Mouse (Mus musculus): ENCODE measurements at regions not wholly inside any gene's neighbourhood (a gene's known extent, or its start where the extent isn't known, plus 50 kb on each side); places are given as distances from the start of the nearest gene placed in this dataset.

- ATAC-seq (replicated peaks in 1 of 2; ENCODE audit: insufficient read depth in 1 of 2, low FRiP score in 2 of 2, low TSS enrichment in 1 of 2, low read depth in 1 of 2, poor library complexity in 2 of 2, severe bottlenecking in 2 of 2), result no peak
These were observed 236.7 kb downstream of the Opa1 start for GRCm38 (mm10) chr16:29815632-29816337.

DNA sequence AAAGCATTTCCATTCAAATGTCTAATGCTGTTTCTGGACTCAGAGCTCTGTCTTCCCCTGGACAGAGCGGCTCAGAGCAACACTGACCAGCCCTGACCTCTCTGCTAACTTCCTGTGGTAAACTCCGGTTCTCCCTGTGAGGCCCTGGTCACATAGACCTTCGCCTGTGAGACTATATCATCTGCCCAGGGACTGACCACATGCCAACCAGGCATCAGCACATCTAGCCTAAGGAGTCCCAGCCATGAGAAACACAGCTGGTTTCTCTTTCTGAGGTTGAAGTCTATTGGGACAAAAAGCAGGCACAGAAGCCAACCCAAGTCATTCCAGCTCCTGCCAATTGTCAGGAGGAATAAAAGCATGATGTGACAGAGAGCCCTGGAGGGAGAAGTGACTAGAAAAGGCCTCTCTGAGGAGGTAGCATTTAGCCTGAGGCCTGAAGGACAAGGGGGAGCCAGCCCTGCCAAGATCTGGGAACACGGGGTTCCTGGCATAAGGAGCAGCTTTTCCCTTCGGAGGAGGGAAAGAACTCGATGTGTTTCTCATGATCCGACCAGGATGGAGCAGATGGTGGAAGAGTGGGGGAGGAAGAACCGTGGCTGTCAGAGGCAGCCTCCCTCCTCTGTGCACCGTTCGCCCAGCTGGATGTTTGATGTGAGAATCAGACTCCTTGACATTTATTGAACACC, 237.7 kb downstream of the Opa1 start:
- no peak for ATAC-seq (replicated peaks in 1 of 2; ENCODE audit: insufficient read depth in 1 of 2, low FRiP score in 2 of 2, low TSS enrichment in 1 of 2, low read depth in 1 of 2, poor library complexity in 2 of 2, severe bottlenecking in 2 of 2)

DNA sequence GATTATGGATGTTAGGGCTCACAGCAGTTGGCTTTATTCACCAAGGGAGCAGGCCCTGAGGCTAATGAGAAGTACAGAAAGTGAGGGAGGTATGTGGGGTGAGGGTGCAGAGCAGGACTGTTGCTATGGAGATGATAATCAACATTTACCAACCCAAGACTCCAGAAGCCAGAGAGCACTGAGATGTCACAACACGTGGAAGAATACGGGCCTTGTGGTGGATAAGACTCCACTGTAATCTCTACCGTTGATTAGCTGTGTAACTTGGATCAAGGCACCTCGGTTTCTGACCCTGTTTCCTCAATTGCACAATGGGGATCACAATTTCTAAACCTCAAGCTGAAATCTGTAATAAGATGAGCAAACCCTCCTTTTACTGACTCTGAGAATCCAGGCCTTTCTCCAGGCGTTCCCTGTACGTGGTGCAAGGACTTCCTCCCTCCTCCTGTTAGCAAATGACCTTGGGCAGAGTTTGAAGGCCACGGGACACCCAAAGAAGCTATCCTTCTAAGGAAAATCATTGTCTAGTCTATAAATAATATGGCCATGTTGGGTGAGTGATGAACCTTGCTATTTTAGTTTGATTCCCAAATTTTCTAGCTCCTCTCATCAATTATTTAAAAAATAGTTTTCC, 239.8 kb downstream of the Opa1 start:
- no peak for ATAC-seq (replicated peaks in 1 of 2; ENCODE audit: insufficient read depth in 1 of 2, low FRiP score in 2 of 2, low TSS enrichment in 1 of 2, low read depth in 1 of 2, poor library complexity in 2 of 2, severe bottlenecking in 2 of 2)

DNA sequence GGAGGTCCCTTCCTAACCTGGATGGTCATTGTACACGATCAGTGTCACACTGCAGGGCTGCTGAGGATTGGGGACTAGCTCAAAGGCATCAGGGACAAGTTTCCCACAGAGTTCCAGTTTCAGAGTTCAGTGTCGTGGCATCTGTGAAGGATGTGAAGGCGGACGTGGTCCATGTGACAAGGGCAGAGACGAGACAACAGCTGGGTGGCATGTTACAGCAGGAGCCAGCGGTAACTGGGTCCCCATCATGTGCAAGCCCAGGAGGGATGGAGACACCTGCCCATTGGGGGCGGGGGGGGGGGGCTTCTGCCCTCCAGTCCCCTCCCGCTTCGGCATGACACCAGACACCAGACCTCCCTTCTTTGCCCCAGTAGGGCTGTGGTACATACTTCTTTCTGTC, 241.6 kb downstream of the Opa1 start:
- ATAC-seq (replicated peaks in 1 of 2; ENCODE audit: insufficient read depth in 1 of 2, low FRiP score in 2 of 2, low TSS enrichment in 1 of 2, low read depth in 1 of 2, poor library complexity in 2 of 2, severe bottlenecking in 2 of 2), result no peak

GRCm38 (mm10) chr16:29822110-29822509, 242.1 kb upstream of the Hes1 start:
- no peak for ATAC-seq (replicated peaks in 1 of 2; ENCODE audit: insufficient read depth in 1 of 2, low FRiP score in 2 of 2, low TSS enrichment in 1 of 2, low read depth in 1 of 2, poor library complexity in 2 of 2, severe bottlenecking in 2 of 2)

- ATAC-seq (replicated peaks in 1 of 2; ENCODE audit: insufficient read depth in 1 of 2, low FRiP score in 2 of 2, low TSS enrichment in 1 of 2, low read depth in 1 of 2, poor library complexity in 2 of 2, severe bottlenecking in 2 of 2), result no peak
These were observed 241.3 kb upstream of the Hes1 start for GRCm38 (mm10) chr16:29822843-29823401.

DNA sequence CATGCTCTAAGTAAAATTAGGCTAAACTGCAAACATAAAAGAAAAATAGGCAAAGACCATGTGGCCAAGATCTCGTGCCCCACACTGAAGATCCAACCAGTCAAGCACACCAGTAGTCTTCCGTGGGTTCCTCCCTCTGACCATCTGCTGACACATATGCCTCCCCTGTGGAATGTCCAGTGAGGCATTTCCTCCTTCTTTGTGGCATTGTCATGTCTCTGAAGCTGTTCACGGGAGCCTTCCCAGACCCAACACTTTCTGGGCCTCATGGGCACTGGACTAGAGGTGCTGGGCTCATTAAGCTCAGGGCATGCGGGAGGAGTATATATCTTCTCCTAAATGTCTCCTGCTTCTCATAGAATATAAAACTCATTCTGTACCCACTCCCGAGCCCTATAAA, 237.3 kb upstream of the Hes1 start:
- ATAC-seq (replicated peaks in 1 of 2; ENCODE audit: insufficient read depth in 1 of 2, low FRiP score in 2 of 2, low TSS enrichment in 1 of 2, low read depth in 1 of 2, poor library complexity in 2 of 2, severe bottlenecking in 2 of 2), result no peak

- no peak for ATAC-seq (replicated peaks in 1 of 2; ENCODE audit: insufficient read depth in 1 of 2, low FRiP score in 2 of 2, low TSS enrichment in 1 of 2, low read depth in 1 of 2, poor library complexity in 2 of 2, severe bottlenecking in 2 of 2)
These were observed 236.4 kb upstream of the Hes1 start for GRCm38 (mm10) chr16:29827776-29828175.

DNA sequence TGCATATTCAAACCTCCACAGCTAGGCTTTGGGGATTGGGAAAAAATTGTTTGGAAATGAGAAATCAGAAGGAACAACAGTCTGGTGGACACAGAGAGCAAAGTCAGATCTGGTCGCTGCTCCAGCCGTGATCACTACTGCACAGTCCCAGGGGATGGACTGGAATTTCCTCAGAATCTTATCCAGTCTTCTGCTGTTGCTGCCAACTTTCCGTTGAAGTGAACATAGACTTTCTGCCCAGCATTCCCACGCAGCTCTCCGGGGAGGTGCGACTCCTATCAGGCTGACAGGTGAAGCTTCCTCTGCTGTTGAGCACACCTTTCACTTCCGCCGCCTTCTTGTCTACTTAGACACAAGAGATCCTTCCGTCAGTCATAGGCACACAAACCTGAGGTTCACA, 234.7 kb upstream of the Hes1 start:
- no peak for ATAC-seq (replicated peaks in 1 of 2; ENCODE audit: insufficient read depth in 1 of 2, low FRiP score in 2 of 2, low TSS enrichment in 1 of 2, low read depth in 1 of 2, poor library complexity in 2 of 2, severe bottlenecking in 2 of 2)

GRCm38 (mm10) chr16:29830101-29830500, 234.1 kb upstream of the Hes1 start:
- no peak for ATAC-seq (replicated peaks in 1 of 2; ENCODE audit: insufficient read depth in 1 of 2, low FRiP score in 2 of 2, low TSS enrichment in 1 of 2, low read depth in 1 of 2, poor library complexity in 2 of 2, severe bottlenecking in 2 of 2)

DNA sequence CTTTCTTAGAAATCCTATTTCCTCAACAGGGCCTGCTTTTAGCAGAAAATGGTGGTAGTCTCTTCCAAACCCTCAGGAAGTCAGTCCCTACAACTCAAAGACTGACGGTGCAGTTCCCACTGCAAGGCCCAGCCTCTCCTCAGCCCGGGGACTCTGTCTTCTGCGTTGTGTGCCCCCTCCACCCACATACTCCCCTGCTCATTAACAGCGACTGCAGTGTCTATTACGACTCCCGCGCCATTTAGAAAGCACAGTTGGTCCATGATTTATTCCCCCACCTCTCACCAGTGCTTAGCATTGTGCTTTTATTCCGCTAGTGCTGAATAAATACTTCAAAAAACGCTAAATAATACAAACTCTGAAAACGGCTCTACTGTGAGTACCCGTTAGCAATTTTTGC, 230.9 kb upstream of the Hes1 start:
- ATAC-seq (replicated peaks in 1 of 2; ENCODE audit: insufficient read depth in 1 of 2, low FRiP score in 2 of 2, low TSS enrichment in 1 of 2, low read depth in 1 of 2, poor library complexity in 2 of 2, severe bottlenecking in 2 of 2), result no peak

DNA sequence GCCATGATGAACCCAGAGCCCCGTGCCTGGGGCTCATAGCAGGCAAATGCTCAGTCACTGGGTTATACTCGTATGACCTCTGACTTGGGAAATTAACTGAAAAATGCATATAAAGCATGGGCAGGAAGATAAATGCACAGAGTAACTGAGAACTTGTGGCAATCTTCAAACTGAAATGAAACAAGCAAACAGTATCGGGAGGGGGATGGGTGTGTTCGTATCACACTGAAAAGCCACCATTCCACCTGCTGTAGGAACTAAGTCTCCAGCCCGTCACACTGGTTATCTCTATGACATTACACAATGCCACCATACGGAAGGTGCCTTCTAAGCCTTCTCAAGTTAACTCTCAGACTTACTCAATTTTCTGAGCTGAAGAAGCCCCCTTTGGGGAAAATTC, 230.3 kb upstream of the Hes1 start:
- ATAC-seq (replicated peaks in 1 of 2; ENCODE audit: insufficient read depth in 1 of 2, low FRiP score in 2 of 2, low TSS enrichment in 1 of 2, low read depth in 1 of 2, poor library complexity in 2 of 2, severe bottlenecking in 2 of 2), result no peak

GRCm38 (mm10) chr16:29834669-29835068, 229.5 kb upstream of the Hes1 start:
- no peak for ATAC-seq (replicated peaks in 1 of 2; ENCODE audit: insufficient read depth in 1 of 2, low FRiP score in 2 of 2, low TSS enrichment in 1 of 2, low read depth in 1 of 2, poor library complexity in 2 of 2, severe bottlenecking in 2 of 2)

DNA sequence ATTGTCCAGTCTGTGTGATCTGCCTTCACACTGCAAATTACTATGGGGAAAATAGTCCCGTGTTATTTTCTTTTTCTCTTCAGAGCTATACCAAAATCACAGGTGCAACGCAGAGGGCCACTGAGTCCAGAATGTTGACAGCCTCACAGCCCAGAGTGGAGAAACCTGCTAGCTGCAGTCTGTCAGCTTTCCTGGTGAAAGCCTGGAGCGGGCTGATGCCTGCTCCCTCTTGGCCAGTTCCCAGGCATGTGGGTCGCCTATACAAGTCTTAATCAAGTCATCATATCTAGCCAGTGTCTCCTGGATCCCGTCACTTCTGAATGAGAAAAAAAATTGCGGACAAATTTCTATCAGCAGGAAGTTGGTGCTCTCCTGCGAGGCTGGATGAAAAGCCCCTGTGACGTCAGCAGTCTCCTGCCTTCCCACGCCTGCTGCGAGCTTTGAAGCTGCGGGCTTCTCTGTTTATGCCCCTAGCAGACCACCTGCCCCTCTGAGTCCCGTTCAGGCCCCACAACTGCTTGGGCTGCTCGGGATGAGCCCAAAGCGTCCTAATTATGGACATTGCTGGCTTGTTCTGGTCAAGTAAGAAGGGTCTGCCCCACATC, 227.1 kb upstream of the Hes1 start:
- no peak for ATAC-seq (replicated peaks in 1 of 2; ENCODE audit: insufficient read depth in 1 of 2, low FRiP score in 2 of 2, low TSS enrichment in 1 of 2, low read depth in 1 of 2, poor library complexity in 2 of 2, severe bottlenecking in 2 of 2)

DNA sequence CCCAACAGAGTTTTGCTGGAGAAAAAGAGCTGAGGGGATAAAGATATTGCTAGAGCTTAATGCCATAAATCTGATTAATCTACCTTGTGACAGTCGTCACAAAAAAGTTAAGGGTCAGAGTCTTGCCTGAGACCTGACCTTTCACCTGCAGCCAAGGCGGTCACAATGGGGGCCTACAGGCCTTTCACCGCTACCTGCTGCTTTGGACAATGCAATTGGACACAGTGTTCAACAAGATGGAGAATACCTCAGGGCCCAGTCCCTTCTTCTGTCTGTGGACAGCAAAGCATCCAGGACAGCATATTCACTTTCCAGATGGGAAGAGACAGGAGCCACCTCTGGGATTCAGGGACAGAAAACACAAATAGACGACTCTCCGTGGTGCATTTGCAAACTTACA, 226.3 kb upstream of the Hes1 start:
- no peak for ATAC-seq (replicated peaks in 1 of 2; ENCODE audit: insufficient read depth in 1 of 2, low FRiP score in 2 of 2, low TSS enrichment in 1 of 2, low read depth in 1 of 2, poor library complexity in 2 of 2, severe bottlenecking in 2 of 2)

DNA sequence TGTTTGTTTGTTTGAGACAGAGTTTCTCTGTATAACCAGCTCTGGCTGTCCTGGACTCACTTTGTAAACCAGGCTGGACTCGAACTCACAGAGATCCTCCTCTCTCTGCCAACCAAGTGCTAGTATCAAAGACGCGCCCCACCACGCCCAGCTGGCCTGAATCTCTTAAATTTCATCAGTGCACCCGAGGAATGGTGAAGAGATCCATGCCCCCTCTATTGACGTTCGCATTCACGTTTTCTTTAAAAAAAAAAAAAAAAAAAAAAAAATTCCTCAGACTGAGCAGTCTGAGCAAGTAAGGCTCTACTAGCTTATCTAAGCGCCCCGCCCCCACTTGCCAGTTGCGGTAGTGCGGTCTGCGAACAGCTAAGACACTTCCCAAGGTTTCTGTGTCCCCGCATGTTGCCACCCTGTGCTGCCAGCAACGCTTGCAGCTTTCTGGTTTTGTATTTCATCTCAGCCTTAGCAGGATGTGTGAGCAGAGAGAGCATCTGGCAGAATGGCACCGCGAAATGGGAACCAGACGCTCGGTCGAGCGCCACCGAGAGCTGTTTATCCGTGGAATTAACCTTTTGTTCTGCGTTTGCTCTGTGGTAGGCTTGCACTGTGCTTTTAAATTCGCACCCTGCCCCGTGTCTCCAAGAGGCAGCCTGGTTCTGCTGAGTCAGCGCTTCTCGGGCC, 225.1 kb upstream of the Hes1 start:
- peak; percentile 58 to 77 for ATAC-seq (replicated peaks in 1 of 2; ENCODE audit: insufficient read depth in 1 of 2, low FRiP score in 2 of 2, low TSS enrichment in 1 of 2, low read depth in 1 of 2, poor library complexity in 2 of 2, severe bottlenecking in 2 of 2)

DNA sequence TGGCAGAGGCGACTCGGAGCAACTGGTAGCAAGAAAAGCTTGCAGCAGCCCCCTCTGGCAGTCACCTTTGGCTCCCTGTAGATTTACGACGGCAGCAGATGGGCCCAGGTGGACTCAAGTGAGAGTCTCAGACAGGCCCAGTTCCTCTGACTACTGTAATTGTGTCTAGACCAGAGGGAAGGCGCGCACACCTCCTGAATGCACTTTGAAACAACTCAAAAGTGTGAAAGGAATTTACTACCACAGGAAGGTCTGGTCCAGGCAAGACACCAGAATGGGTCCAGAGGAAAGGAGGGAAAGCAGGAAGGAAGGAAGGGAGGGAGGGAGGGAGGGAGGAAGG, 224.6 kb upstream of the Hes1 start:
- ATAC-seq (replicated peaks in 1 of 2; ENCODE audit: insufficient read depth in 1 of 2, low FRiP score in 2 of 2, low TSS enrichment in 1 of 2, low read depth in 1 of 2, poor library complexity in 2 of 2, severe bottlenecking in 2 of 2), result peak in 1 of 2 experiments; percentile 34; a peak in 1 of 4 replicates

- ATAC-seq (replicated peaks in 1 of 2; ENCODE audit: insufficient read depth in 1 of 2, low FRiP score in 2 of 2, low TSS enrichment in 1 of 2, low read depth in 1 of 2, poor library complexity in 2 of 2, severe bottlenecking in 2 of 2), result no peak
These were observed 223.8 kb upstream of the Hes1 start for GRCm38 (mm10) chr16:29840412-29840811.

All from hematopoietic stem cell, adult 5-6 weeks (primary cell).